Mouse (Mus musculus): ENCODE measurements around the gene Khdrbs1.

DNA sequence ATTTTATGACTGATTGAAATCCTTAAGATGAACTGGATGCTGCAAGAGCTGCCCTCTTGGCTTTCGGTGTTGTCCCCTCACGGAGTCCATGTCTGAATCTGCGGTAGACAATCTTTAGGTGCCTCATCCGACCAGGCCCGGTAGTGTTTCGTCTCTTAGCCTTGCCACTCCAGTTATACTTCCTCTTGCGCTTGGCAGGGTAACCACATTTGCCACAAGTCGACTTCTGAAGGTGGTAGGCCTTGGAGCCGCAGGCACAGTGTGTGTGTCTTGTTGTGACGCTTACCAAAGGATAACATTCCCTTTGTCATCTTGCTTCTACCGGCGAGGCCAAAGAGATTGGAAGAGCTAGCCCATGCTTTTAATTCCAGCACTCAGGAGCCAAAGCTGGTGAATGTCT lies 19.5 kb upstream of the Khdrbs1 start:
- TF ChIP-seq CTCF (IDR thresholded peaks at IDR 0.05; ENCODE audit: borderline replicate concordance, insufficient read depth, low read depth, low read length) (no peak), POLR2A (IDR thresholded peaks at IDR 0.05; ENCODE audit: borderline replicate concordance, insufficient read depth, low read length) (no peak)

Measured in cerebellum, adult 2 months (tissue).